Mouse (Mus musculus) c-Kit-positive CD71-negative TER-119-negative erythroid progenitor cells, embryonic 14.5 days (primary cell): Measurements from ENCODE around the gene 1700109H08Rik.
"Not testable (repeated sequence)": the region's sequence is repeated elsewhere in the genome, so short reads cannot be mapped to it uniquely, and the experiment has no call there.

Source experiments
- DNase-seq: peaks from one replicate; pipeline ENCODE4 v3.0.0-alpha.2; 2013; ENCODE audit warnings: low read depth

1700109H08Rik gene

GRCm38 (mm10) chr5:3600298-3600697, 28.9 kb downstream of the 1700109H08Rik start:
- no peak for DNase-seq

GRCm38 (mm10) chr5:3600790-3601189, 29.4 kb downstream of the 1700109H08Rik start:
- DNase-seq: no peak

- no peak for DNase-seq
Observed at GRCm38 (mm10) chr5:3607114-3607513, 35.7 kb downstream of the 1700109H08Rik start.

GRCm38 (mm10) chr5:3609241-3609640, 37.9 kb downstream of the 1700109H08Rik start:
- DNase-seq: no peak

- DNase-seq: not testable (repeated sequence)
Observed at GRCm38 (mm10) chr5:3611835-3612234, 40.5 kb downstream of the 1700109H08Rik start.

GRCm38 (mm10) chr5:3620486-3620885, 49.1 kb downstream of the 1700109H08Rik start:
- no peak for DNase-seq

GRCm38 (mm10) chr5:3630055-3630454, 58.7 kb downstream of the 1700109H08Rik start:
- no peak for DNase-seq

GRCm38 (mm10) chr5:3631512-3632271, 60.3 kb downstream of the 1700109H08Rik start:
- no peak for DNase-seq

- DNase-seq: no peak
Observed at GRCm38 (mm10) chr5:3632285-3632684, 60.9 kb downstream of the 1700109H08Rik start.

GRCm38 (mm10) chr5:3633315-3633714, 61.9 kb downstream of the 1700109H08Rik start:
- no peak for DNase-seq

GRCm38 (mm10) chr5:3633951-3634350, 62.6 kb downstream of the 1700109H08Rik start:
- no peak for DNase-seq
